Mouse (Mus musculus) ovary, adult 18-20 months (tissue): ENCODE data around the gene Kcnk10.

ENCODE experiments used
- DNase-seq: peaks from one replicate; pipeline ENCODE4 v3.0.0; 2022; ENCODE audit warnings: low spot score, mixed read lengths

The Kcnk10 gene

GRCm38 (mm10) chr12:98406598-98406997, 171.5 kb downstream of the Kcnk10 start:
- no peak for DNase-seq

GRCm38 (mm10) chr12:98406076-98406475, 172.0 kb downstream of the Kcnk10 start:
- DNase-seq = no peak

GRCm38 (mm10) chr12:98396586-98396985, 181.5 kb downstream of the Kcnk10 start:
- DNase-seq = no peak

- DNase-seq = no peak
Observed at GRCm38 (mm10) chr12:98394115-98394514, 184.0 kb downstream of the Kcnk10 start.

- no peak for DNase-seq
Observed at GRCm38 (mm10) chr12:98391347-98391746, 186.8 kb downstream of the Kcnk10 start.

- no peak for DNase-seq
Observed at GRCm38 (mm10) chr12:98389618-98390017, 188.5 kb downstream of the Kcnk10 start.
